Mouse (Mus musculus) central nervous system, embryonic 18 days (tissue): Measurements from ENCODE around the gene Dmrtc1c2. TPM values are rescaled to one million over a fixed set of nuclear protein-coding genes. Genes with fewer than 3 reads are reported as not detected.

Experiments
- polyA plus RNA-seq: library from polyadenylated mRNA; depleted of rRNA; stranded (reverse); fragments of >200 nt; gene quantifications from 2 replicates; pipeline ENCODE4 v1.2.3, GENCODE M21; 2012; rRNA removed

Gene Dmrtc1c2
- not detected in 2 replicates for polyA plus RNA-seq

DNA sequence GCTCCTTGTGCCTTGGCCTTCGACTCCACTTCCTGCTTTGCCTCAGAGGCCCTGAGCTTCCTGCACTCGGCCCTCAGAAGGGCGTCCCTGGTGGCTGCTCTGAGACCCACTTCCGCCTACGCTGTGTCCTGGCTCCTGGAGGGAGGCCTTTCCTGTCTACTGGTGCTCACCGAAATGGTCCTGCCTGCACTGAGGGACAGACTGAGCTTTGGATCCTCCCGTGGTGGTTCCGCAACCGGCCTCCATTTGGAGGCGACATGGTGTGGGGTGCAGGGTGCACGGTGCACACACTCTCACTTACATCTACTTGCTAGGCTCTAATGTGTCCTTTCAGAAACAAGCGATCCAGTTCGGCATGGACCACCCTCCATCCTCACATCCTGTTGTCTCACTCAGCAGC is at the start of gene Dmrtc1c2:
Gene Dmrtc1c2 (minus strand): TSS at position 101 of the 400 bp plus-strand sequence.

DNA sequence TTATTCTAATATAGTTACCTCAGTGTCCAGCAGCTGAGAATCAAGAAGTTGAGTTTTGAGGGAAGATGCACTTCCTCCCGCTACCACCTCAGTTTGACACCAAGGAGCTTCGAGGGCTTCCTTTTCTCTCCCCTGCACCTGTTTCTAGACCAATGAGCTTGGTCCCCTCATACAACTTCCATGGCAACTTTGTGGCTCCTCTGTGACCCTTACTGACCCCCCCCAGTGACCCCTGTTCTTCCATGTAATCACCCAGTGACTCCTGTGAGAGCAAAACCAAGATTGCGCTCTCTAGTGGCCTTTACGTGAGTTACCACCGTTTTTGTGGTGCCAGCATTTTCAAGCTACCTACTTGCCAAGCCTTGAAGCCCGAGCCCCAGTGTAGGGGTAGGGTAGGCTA is 13.5 kb upstream of the Dmrtc1c2 start, which contains the start of gene 1700031F05Rik:
Gene 1700031F05Rik (minus strand): TSS at position 101 of the 400 bp plus-strand sequence.

DNA sequence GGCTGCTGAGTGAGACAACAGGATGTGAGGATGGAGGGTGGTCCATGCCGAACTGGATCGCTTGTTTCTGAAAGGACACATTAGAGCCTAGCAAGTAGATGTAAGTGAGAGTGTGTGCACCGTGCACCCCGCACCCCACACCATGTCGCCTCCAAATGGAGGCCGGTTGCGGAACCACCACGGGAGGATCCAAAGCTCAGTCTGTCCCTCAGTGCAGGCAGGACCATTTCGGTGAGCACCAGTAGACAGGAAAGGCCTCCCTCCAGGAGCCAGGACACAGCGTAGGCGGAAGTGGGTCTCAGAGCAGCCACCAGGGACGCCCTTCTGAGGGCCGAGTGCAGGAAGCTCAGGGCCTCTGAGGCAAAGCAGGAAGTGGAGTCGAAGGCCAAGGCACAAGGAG is 51.8 kb downstream of the Dmrtc1c2 start, which contains the start of gene Dmrtc1c1:
Gene Dmrtc1c1 (plus strand): TSS at position 301 of the 400 bp plus-strand sequence.

Other genes with a start within 250 kb of the Dmrtc1c2 start
- 8.4 and 10.8 TPM in 2 replicates for gene Phka1, start 210.4 kb downstream of the Dmrtc1c2 start, polyA plus RNA-seq
- gene Gm3880, start 167.6 kb downstream of the Dmrtc1c2 start, polyA plus RNA-seq: not detected in 2 replicates
- not detected in 2 replicates for gene Gm9112, start 147.0 kb downstream of the Dmrtc1c2 start, polyA plus RNA-seq
- not detected in 2 replicates for gene Dmrtc1b, start 146.8 kb downstream of the Dmrtc1c2 start, polyA plus RNA-seq
- gene Dmrtc1c1, start 51.7 kb downstream of the Dmrtc1c2 start, polyA plus RNA-seq: not detected in 2 replicates
- not detected in 2 replicates for gene 1700031F05Rik, start 13.4 kb upstream of the Dmrtc1c2 start, polyA plus RNA-seq
- 1.1 and 1.5 TPM in 2 replicates for gene Dmrtc1a, start 54.1 kb upstream of the Dmrtc1c2 start, polyA plus RNA-seq
- not detected in 2 replicates for gene 1700011M02Rik, start 54.3 kb upstream of the Dmrtc1c2 start, polyA plus RNA-seq
- not detected in 2 replicates for gene 1700018G05Rik, start 73.8 kb upstream of the Dmrtc1c2 start, polyA plus RNA-seq